Mouse (Mus musculus) testis, adult 2 months (tissue): ENCODE measurements around the gene Akt3. TPM values are rescaled to one million over a fixed set of nuclear protein-coding genes. Genes with fewer than 3 reads are reported as not detected.

Experiments
- H3K27ac ChIP-seq: fragments of 200-500 bp; 2 replicates; pipeline ENCODE4 v1.5.1; 2012; ENCODE audit warnings: low read depth, low read length; ENCODE audit not compliant: control insufficient read depth, insufficient read depth
- H3K27me3 ChIP-seq: fragments of 200-500 bp; 2 replicates; pipeline ENCODE4 v1.6.1; 2012; ENCODE audit warnings: mild to moderate bottlenecking, low read length, moderate library complexity; ENCODE audit not compliant: control insufficient read depth, insufficient read depth
- H3K36me3 ChIP-seq: fragments of 200-500 bp; 2 replicates; pipeline ENCODE4 v1.6.1; 2012; ENCODE audit warnings: mild to moderate bottlenecking, low read length; ENCODE audit not compliant: control insufficient read depth, insufficient read depth
- H3K4me1 ChIP-seq: fragments of 200-500 bp; 2 replicates; pipeline ENCODE4 v1.6.1; 2012; ENCODE audit warnings: low read length; ENCODE audit not compliant: control insufficient read depth, insufficient read depth
- H3K4me3 ChIP-seq: fragments of 200-500 bp; 2 replicates; pipeline ENCODE4 v1.5.1; 2012; ENCODE audit warnings: low read depth, mild to moderate bottlenecking, low read length, moderate library complexity, mixed read lengths; ENCODE audit not compliant: control insufficient read depth
- CTCF ChIP-seq: fragments of 200-500 bp; IDR thresholded peaks from 2 replicates; pipeline ENCODE4 v1.5.1; 2012; ENCODE audit warnings: low read depth, mild to moderate bottlenecking, inconsistent platforms, low read length, moderate library complexity; ENCODE audit not compliant: control insufficient read depth, insufficient read depth, insufficient replicate concordance
- POLR2A ChIP-seq: fragments of 200-500 bp; IDR thresholded peaks from 2 replicates; pipeline ENCODE4 v1.6.1; 2012; ENCODE audit warnings: low read depth, mild to moderate bottlenecking, inconsistent platforms, low read length, moderate library complexity; ENCODE audit not compliant: control insufficient read depth
- polyA plus RNA-seq: library from polyadenylated mRNA; depleted of rRNA; stranded (reverse); fragments of >200 nt; gene quantifications from 2 replicates; pipeline ENCODE4 v1.2.3, GENCODE M21; 2012

Akt3 gene
- polyA plus RNA-seq, 1 experiment: 6.2 TPM

- H3K4me3 ChIP-seq: no peak overlapping the region
- no peaks in the 10 kb centered on the region for H3K27me3 ChIP-seq
- no peaks in the 10 kb centered on the region for H3K4me1 ChIP-seq
- no peak overlapping the region for H3K27ac ChIP-seq
- no peaks in the 10 kb centered on the region for H3K36me3 ChIP-seq
- no peak for TF ChIP-seq POLR2A
Observed at GRCm38 (mm10) chr1:177018750-177019149, 239.3 kb downstream of the Akt3 start.

GRCm38 (mm10) chr1:177016729-177017128 is 241.3 kb downstream of the Akt3 start:
- Histone ChIP-seq H3K4me1 (no peaks in the 10 kb centered on the region), H3K36me3 (no peaks in the 10 kb centered on the region), H3K27ac (no peak overlapping the region), H3K4me3 (no peak overlapping the region), H3K27me3 (no peaks in the 10 kb centered on the region)
- no peak for TF ChIP-seq POLR2A
- no peak for TF ChIP-seq CTCF

- TF ChIP-seq POLR2A (no peak), CTCF (no peak)
- Histone ChIP-seq H3K36me3 (no peaks in the 10 kb centered on the region), H3K27me3 (no peaks in the 10 kb centered on the region), H3K4me3 (no peak overlapping the region), H3K27ac (no peak overlapping the region), H3K4me1 (no peaks in the 10 kb centered on the region)
Observed at GRCm38 (mm10) chr1:177015917-177016316, 242.1 kb downstream of the Akt3 start.

GRCm38 (mm10) chr1:177014921-177015439 is 243.0 kb downstream of the Akt3 start:
- Histone ChIP-seq H3K27me3 (no peaks in the 10 kb centered on the region), H3K4me3 (no peak overlapping the region), H3K36me3 (no peaks in the 10 kb centered on the region), H3K27ac (no peak overlapping the region), H3K4me1 (no peaks in the 10 kb centered on the region)
- TF ChIP-seq POLR2A (no peak), CTCF (no peak)

- no peaks in the 10 kb centered on the region for H3K4me1 ChIP-seq
- no peak overlapping the region for H3K4me3 ChIP-seq
- H3K27me3 ChIP-seq: no peaks in the 10 kb centered on the region
- H3K27ac ChIP-seq: no peak overlapping the region
- TF ChIP-seq POLR2A (no peak), CTCF (no peak)
- H3K36me3 ChIP-seq: no peaks in the 10 kb centered on the region
Observed at GRCm38 (mm10) chr1:177014346-177014745, 243.7 kb downstream of the Akt3 start.

GRCm38 (mm10) chr1:177013776-177014175 is 244.2 kb downstream of the Akt3 start:
- H3K4me3 ChIP-seq: no peak overlapping the region
- TF ChIP-seq CTCF (no peak), POLR2A (no peak)
- no peaks in the 10 kb centered on the region for H3K4me1 ChIP-seq
- H3K27ac ChIP-seq: no peak overlapping the region
- no peaks in the 10 kb centered on the region for H3K36me3 ChIP-seq
- H3K27me3 ChIP-seq: no peaks in the 10 kb centered on the region

GRCm38 (mm10) chr1:177013313-177013712 is 244.7 kb downstream of the Akt3 start:
- Histone ChIP-seq H3K36me3 (no peaks in the 10 kb centered on the region), H3K4me3 (no peak overlapping the region), H3K27me3 (no peaks in the 10 kb centered on the region), H3K27ac (no peak overlapping the region), H3K4me1 (no peaks in the 10 kb centered on the region)
- no peak for TF ChIP-seq POLR2A
- TF ChIP-seq CTCF: no peak

GRCm38 (mm10) chr1:177012774-177013173 is 245.2 kb downstream of the Akt3 start:
- Histone ChIP-seq H3K4me3 (no peak overlapping the region), H3K36me3 (no peaks in the 10 kb centered on the region), H3K4me1 (no peaks in the 10 kb centered on the region), H3K27ac (no peak overlapping the region), H3K27me3 (no peaks in the 10 kb centered on the region)
- TF ChIP-seq POLR2A (no peak), CTCF (no peak)
